Mouse (Mus musculus): ENCODE measurements at regions not wholly inside any gene's neighbourhood (a gene's known extent, or its start where the extent isn't known, plus 50 kb on each side); places are given as distances from the start of the nearest gene placed in this dataset.
A peak's percentile ranks its signal among the peaks of the same experiment; 100 is the strongest.

DNA sequence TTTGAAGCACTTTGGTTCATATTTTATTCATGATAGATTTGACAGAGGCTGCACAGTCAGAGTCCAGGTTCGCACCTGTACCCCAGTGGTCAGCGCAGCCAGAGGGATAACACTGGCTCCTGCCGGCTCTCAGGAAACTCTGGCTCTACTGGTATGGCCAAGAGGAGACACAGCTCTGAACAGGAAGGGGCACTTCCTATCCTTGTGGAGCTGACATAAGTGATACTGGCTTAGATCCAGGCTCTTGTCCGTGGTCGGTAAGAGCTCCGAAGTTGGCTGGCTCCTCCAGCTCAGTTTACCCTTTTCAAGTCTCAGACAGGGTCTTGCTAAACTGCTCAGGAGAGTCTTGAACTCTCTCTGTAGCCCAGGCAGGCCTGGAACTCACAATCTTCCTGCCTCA is 113.6 kb upstream of the Med13l start:
- Histone ChIP-seq H3K9ac (ENCODE audit: low read length) (no peak overlapping the region), H3K4me3 (ENCODE audit: low read depth, low read length) (no peak overlapping the region), H3K27me3 (ENCODE audit: control insufficient read depth, insufficient read depth, low read length) (no peaks in the 10 kb centered on the region), H3K4me1 (ENCODE audit: control insufficient read depth, insufficient read depth, low read length) (peaks cover 6% of the 10 kb centered on the region; the same call in 1 of the 2 replicates), H3K4me2 (ENCODE audit: low read depth) (no peak overlapping the region), H3K36me3 (ENCODE audit: control insufficient read depth, insufficient read depth, low read length) (no peaks in the 10 kb centered on the region), H3K27ac (ENCODE audit: low read depth, low read length) (no peak overlapping the region), H3K9me3 (ENCODE audit: control insufficient read depth, low read length) (no peaks in the 10 kb centered on the region)
- DNase-seq (ENCODE audit: low spot score) (no peak), ATAC-seq (ENCODE audit: insufficient read depth, low FRiP score, low TSS enrichment) (no peak)
- 87% methylated on average over 6 of the region's 6 CpGs for WGBS

DNA sequence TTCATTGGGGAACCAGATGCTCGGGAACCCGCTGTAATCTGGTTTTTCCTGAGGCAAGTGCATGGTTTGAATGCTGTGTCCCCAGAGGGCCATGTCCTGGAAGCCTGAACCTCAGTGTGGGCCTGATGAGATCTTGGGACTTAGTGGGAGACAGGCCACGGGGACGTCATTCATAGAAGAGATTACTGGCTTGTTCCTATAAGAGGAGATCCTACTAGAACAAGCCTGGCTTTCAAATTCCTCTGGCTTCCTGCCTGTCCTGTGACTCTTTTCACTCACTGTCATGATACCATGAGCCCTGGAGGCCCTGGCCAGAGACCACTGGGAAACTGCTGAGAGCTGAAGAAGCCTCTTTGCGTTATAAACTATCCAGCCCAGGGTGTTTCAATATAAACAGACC is 113.1 kb upstream of the Med13l start:
- no peak for DNase-seq (ENCODE audit: low spot score)
- no peak overlapping the region for H3K27ac ChIP-seq (ENCODE audit: low read depth, low read length)
- no peak overlapping the region for H3K4me3 ChIP-seq (ENCODE audit: low read depth, low read length)
- H3K9ac ChIP-seq (ENCODE audit: low read length) = no peak overlapping the region
- WGBS = 77% methylated on average over 5 of the region's 5 CpGs
- H3K27me3 ChIP-seq (ENCODE audit: control insufficient read depth, insufficient read depth, low read length) = no peaks in the 10 kb centered on the region
- H3K36me3 ChIP-seq (ENCODE audit: control insufficient read depth, insufficient read depth, low read length) = no peaks in the 10 kb centered on the region
- no peak for ATAC-seq (ENCODE audit: insufficient read depth, low FRiP score, low TSS enrichment)
- no peaks in the 10 kb centered on the region for H3K9me3 ChIP-seq (ENCODE audit: control insufficient read depth, low read length)
- H3K4me1 ChIP-seq (ENCODE audit: control insufficient read depth, insufficient read depth, low read length) = peaks cover 6% of the 10 kb centered on the region; the same call in 1 of the 2 replicates
- H3K4me2 ChIP-seq (ENCODE audit: low read depth) = no peak overlapping the region

DNA sequence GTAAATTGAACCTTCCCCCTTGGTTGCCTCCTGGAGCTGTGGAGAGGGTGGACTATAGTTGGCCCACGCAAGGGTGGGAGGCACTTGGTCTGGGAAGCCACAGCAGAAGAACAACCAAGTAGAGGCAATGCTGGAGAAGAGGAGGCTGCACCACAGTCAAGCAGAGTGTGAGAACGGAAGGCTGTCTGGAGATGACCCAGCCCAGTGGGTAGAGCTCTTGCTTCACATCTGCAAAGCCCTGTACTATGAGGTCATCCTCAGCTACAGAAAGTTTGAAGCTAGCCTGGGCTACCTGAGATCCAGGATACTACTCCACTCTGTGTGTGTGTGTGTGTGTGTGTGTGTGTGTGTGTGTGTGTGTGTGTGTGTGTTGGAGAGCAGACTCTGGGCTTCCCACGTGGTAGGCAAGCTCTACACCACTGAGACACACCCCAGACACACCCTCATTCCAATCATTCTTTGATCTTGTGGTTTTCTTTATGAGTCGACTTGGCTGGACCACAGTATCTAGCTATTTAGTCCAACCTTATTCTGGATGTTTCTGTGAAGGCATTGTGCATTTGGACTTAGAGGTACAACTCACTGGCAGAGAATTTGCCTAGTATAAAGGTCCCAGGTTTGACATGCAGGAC is 111.5 kb upstream of the Med13l start:
- no peaks in the 10 kb centered on the region for H3K9me3 ChIP-seq (ENCODE audit: control insufficient read depth, low read length)
- no peak overlapping the region for H3K4me3 ChIP-seq (ENCODE audit: low read depth, low read length)
- H3K9ac ChIP-seq (ENCODE audit: low read length) = no peak overlapping the region
- ATAC-seq (ENCODE audit: insufficient read depth, low FRiP score, low TSS enrichment) (no peak), DNase-seq (ENCODE audit: low spot score) (no peak)
- 69% methylated on average over 4 of the region's 4 CpGs for WGBS
- no peak overlapping the region for H3K27ac ChIP-seq (ENCODE audit: low read depth, low read length)
- no peak overlapping the region for H3K4me2 ChIP-seq (ENCODE audit: low read depth)
- no peaks in the 10 kb centered on the region for H3K27me3 ChIP-seq (ENCODE audit: control insufficient read depth, insufficient read depth, low read length)
- H3K4me1 ChIP-seq (ENCODE audit: control insufficient read depth, insufficient read depth, low read length) = peaks cover 6% of the 10 kb centered on the region; the same call in 1 of the 2 replicates
- H3K36me3 ChIP-seq (ENCODE audit: control insufficient read depth, insufficient read depth, low read length) = no peaks in the 10 kb centered on the region

DNA sequence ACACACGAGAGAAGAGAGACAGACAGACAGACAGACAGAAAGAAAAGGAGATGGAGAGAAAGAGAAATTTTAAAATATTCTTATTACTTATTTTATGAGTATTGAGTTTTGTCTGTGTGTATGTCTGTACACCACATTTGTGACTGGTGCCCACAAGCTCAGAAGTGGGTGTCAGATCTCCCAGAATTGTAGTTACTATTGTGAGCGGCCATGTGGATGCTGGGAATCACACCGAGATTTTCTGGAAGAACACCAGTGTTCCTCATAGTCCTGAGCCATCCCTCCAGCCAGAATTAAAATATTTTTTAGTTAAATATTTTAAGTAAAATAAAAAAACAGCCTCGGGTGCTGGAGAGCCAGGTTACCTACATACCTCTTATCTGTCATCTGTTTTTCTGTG is 110.6 kb upstream of the Med13l start:
- 85% methylated on average over 4 of the region's 4 CpGs for WGBS

DNA sequence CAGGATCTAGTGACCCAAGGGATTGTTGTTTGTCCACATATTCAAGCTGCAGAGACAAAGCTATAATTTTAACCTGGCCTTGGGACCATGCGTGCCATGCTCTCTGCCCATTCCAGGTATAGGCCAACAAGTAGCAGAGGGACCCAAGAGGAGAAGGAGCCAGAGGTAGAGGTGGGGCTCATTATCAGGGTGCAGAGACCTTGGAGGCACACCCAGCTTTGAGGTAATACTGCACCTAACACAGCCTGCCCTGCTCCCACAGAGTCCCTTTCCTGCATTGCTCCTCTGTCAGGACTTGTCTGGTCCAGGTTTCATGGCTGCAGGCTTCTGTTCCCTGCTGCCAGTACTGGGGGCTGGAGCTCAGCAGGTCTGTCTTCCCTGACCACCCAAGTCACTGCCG is 108.4 kb upstream of the Med13l start:
- H3K27ac ChIP-seq (ENCODE audit: low read depth, low read length) = no peak overlapping the region
- no peak overlapping the region for H3K4me3 ChIP-seq (ENCODE audit: low read depth, low read length)
- WGBS = 68% methylated on average over 2 of the region's 2 CpGs
- no peak for ATAC-seq (ENCODE audit: insufficient read depth, low FRiP score, low TSS enrichment)
- H3K27me3 ChIP-seq (ENCODE audit: control insufficient read depth, insufficient read depth, low read length) = no peaks in the 10 kb centered on the region
- no peaks in the 10 kb centered on the region for H3K36me3 ChIP-seq (ENCODE audit: control insufficient read depth, insufficient read depth, low read length)
- no peak for DNase-seq (ENCODE audit: low spot score)
- no peak overlapping the region for H3K4me2 ChIP-seq (ENCODE audit: low read depth)
- no peaks in the 10 kb centered on the region for H3K4me1 ChIP-seq (ENCODE audit: control insufficient read depth, insufficient read depth, low read length)
- no peaks in the 10 kb centered on the region for H3K9me3 ChIP-seq (ENCODE audit: control insufficient read depth, low read length)
- no peak overlapping the region for H3K9ac ChIP-seq (ENCODE audit: low read length)

More for the DNA sequence above, 110.6 kb upstream of the Med13l start:
- ATAC-seq (ENCODE audit: insufficient read depth, low FRiP score, low TSS enrichment) (no peak), DNase-seq (ENCODE audit: low spot score) (no peak)
- H3K9me3 ChIP-seq (ENCODE audit: control insufficient read depth, low read length) = no peaks in the 10 kb centered on the region
- H3K27me3 ChIP-seq (ENCODE audit: control insufficient read depth, insufficient read depth, low read length) = no peaks in the 10 kb centered on the region
- H3K4me3 ChIP-seq (ENCODE audit: low read depth, low read length) = no peak overlapping the region
- no peaks in the 10 kb centered on the region for H3K36me3 ChIP-seq (ENCODE audit: control insufficient read depth, insufficient read depth, low read length)
- H3K4me1 ChIP-seq (ENCODE audit: control insufficient read depth, insufficient read depth, low read length) = peaks cover 2% of the 10 kb centered on the region; the same call in 1 of the 2 replicates
- no peak overlapping the region for H3K9ac ChIP-seq (ENCODE audit: low read length)
- H3K27ac ChIP-seq (ENCODE audit: low read depth, low read length) = no peak overlapping the region
- H3K4me2 ChIP-seq (ENCODE audit: low read depth) = no peak overlapping the region

DNA sequence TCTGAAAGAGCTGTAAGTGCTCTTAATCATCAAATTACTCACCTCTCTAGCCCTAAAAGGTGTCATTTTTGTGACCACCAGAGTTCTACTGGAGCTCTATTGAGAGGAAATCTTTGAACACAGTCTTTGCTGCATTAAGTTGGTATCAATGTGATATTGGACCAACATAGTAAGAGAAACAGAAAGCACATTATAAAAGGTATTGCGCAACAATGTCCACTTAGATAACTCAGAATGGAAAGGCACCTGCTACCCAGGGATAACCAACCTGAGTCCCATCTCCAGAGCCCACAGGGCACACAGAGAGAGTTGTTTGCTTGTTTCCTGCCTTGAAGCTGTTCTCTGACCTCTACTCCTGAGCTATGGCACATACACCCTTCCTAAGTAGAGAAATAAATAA is 106.4 kb upstream of the Med13l start:
- 100% methylated on average over 1 of the region's 1 CpGs for WGBS

DNA sequence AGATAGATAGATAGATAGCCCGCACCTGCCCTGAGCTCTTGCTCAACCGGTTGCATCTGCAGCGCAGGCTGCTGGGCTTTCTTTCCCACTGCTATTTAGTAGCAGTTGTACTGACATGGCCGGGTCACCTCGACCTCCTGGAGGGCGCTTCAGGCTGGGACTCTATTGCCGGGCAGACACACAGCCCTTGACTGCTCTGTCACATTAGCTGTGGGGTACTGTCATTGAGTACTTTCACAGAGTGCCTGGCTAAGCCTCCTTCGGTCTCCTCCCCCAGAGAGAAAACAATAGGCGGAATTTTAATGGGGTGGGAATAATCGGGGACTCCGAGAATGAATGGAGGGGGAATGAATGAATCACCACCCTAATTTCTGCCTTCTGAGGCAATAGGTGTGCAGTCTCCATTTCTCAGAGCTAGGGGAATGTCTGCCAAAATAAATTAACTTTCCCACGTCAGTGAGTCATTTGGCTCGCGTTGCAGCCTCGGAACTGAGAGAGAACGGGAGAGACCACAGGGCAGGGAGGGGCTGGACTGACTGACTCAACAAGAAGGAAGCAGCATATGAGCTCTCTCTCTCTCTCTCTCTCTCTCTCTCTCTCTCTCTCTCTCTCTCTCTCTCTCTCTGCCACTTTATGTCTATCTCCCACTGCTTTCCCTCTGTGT is 101.6 kb upstream of the Med13l start:
- Histone ChIP-seq H3K36me3 (ENCODE audit: control insufficient read depth, insufficient read depth, low read length) (no peaks in the 10 kb centered on the region), H3K4me1 (ENCODE audit: control insufficient read depth, insufficient read depth, low read length) (peaks cover 5% of the 10 kb centered on the region; the same call in 1 of the 2 replicates), H3K27ac (ENCODE audit: low read depth, low read length) (peak overlapping the region; percentile 36; the same call in 1 of the 2 replicates), H3K4me2 (ENCODE audit: low read depth) (peak overlapping the region; percentile 46), H3K27me3 (ENCODE audit: control insufficient read depth, insufficient read depth, low read length) (no peaks in the 10 kb centered on the region), H3K4me3 (ENCODE audit: low read depth, low read length) (peak overlapping the region; percentile 16; the same call in 1 of the 2 replicates), H3K9me3 (ENCODE audit: control insufficient read depth, low read length) (no peaks in the 10 kb centered on the region), H3K9ac (ENCODE audit: low read length) (no peak overlapping the region)
- 1% methylated on average over 16 of the region's 16 CpGs for WGBS
- ATAC-seq (ENCODE audit: insufficient read depth, low FRiP score, low TSS enrichment) (peak; percentile 79), DNase-seq (ENCODE audit: low spot score) (peak; percentile 69)

More for the DNA sequence above, 106.4 kb upstream of the Med13l start:
- H3K4me3 ChIP-seq (ENCODE audit: low read depth, low read length) = no peak overlapping the region
- DNase-seq (ENCODE audit: low spot score) (no peak), ATAC-seq (ENCODE audit: insufficient read depth, low FRiP score, low TSS enrichment) (no peak)
- no peak overlapping the region for H3K27ac ChIP-seq (ENCODE audit: low read depth, low read length)
- no peak overlapping the region for H3K9ac ChIP-seq (ENCODE audit: low read length)
- no peaks in the 10 kb centered on the region for H3K27me3 ChIP-seq (ENCODE audit: control insufficient read depth, insufficient read depth, low read length)
- H3K4me2 ChIP-seq (ENCODE audit: low read depth) = no peak overlapping the region
- H3K9me3 ChIP-seq (ENCODE audit: control insufficient read depth, low read length) = no peaks in the 10 kb centered on the region
- H3K4me1 ChIP-seq (ENCODE audit: control insufficient read depth, insufficient read depth, low read length) = peaks cover 2% of the 10 kb centered on the region; the same call in 1 of the 2 replicates
- no peaks in the 10 kb centered on the region for H3K36me3 ChIP-seq (ENCODE audit: control insufficient read depth, insufficient read depth, low read length)

DNA sequence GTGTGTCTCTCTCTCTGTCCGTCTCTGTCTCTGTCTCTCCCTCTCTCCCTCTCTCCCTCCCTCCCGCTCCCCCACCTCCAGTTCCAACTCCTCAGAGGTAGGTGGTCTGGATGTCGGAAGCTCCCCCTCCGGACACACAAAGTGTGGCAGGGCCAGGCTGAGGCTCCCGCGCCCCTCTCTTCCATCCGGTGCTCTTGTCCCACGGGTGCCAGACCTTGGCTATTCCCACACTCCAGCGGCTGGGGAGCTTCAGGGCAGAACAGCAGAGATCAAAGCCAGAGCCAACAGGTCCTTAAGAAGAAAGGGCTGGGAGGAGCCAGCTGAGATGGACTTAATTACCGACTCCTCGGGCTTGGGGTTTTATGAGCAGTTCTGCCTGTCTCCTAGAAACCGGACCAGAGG is 101.1 kb upstream of the Med13l start:
- peak; percentile 71 for DNase-seq (ENCODE audit: low spot score)
- Histone ChIP-seq H3K4me2 (ENCODE audit: low read depth) (peak overlapping the region; percentile 46), H3K9ac (ENCODE audit: low read length) (no peak overlapping the region), H3K36me3 (ENCODE audit: control insufficient read depth, insufficient read depth, low read length) (no peaks in the 10 kb centered on the region), H3K27ac (ENCODE audit: low read depth, low read length) (peak overlapping the region; percentile 36; the same call in 1 of the 2 replicates), H3K9me3 (ENCODE audit: control insufficient read depth, low read length) (no peaks in the 10 kb centered on the region), H3K4me3 (ENCODE audit: low read depth, low read length) (peak overlapping the region; percentile 16; the same call in 1 of the 2 replicates), H3K4me1 (ENCODE audit: control insufficient read depth, insufficient read depth, low read length) (peaks cover 5% of the 10 kb centered on the region; the same call in 1 of the 2 replicates), H3K27me3 (ENCODE audit: control insufficient read depth, insufficient read depth, low read length) (no peaks in the 10 kb centered on the region)
- ATAC-seq (ENCODE audit: insufficient read depth, low FRiP score, low TSS enrichment) = peak; percentile 62
- under 1% methylated on average over 12 of the region's 12 CpGs for WGBS

DNA sequence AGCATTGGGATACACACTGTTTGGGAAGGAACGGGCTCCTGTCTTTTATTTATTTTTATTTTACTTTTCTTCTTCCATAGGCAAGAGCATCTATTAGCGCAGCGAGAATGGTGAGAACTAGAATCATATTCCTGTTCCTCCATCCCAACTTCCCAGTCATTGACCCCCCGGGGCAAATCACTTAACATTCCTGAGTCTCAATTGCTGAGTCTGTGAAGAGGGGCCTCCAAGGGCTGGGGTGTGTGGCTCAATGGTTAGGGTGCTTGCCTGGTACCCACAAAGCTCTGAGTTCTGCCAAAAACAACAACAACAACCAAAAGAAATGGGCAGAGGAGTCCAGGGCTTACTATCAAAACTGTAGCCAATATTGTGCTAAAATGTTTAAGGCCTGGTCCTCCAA is 98.5 kb upstream of the Med13l start:
- H3K27me3 ChIP-seq (ENCODE audit: control insufficient read depth, insufficient read depth, low read length) = no peaks in the 10 kb centered on the region
- no peak overlapping the region for H3K9ac ChIP-seq (ENCODE audit: low read length)
- H3K4me2 ChIP-seq (ENCODE audit: low read depth) = no peak overlapping the region
- no peaks in the 10 kb centered on the region for H3K36me3 ChIP-seq (ENCODE audit: control insufficient read depth, insufficient read depth, low read length)
- H3K4me1 ChIP-seq (ENCODE audit: control insufficient read depth, insufficient read depth, low read length) = peaks cover 18% of the 10 kb centered on the region
- no peaks in the 10 kb centered on the region for H3K9me3 ChIP-seq (ENCODE audit: control insufficient read depth, low read length)
- 58% methylated on average over 4 of the region's 4 CpGs for WGBS
- no peak overlapping the region for H3K27ac ChIP-seq (ENCODE audit: low read depth, low read length)
- ATAC-seq (ENCODE audit: insufficient read depth, low FRiP score, low TSS enrichment) (no peak), DNase-seq (ENCODE audit: low spot score) (no peak)
- no peak overlapping the region for H3K4me3 ChIP-seq (ENCODE audit: low read depth, low read length)
